Mouse (Mus musculus): Measurements from ENCODE around the gene Adcy1. TPM values are rescaled to one million over a fixed set of nuclear protein-coding genes. Genes with fewer than 3 reads are reported as not detected.

Gene Adcy1
- polyA plus RNA-seq, 1 experiment from 2014 or later: 0.40 TPM

GRCm38 (mm10) chr11:7073556-7073955 is 10.3 kb downstream of the Adcy1 start:
- no peaks in the 10 kb centered on the region for H3K27me3 ChIP-seq (replicated peaks; ENCODE audit: control insufficient read depth, insufficient read depth, low read length)
- no peaks in the 10 kb centered on the region for H3K4me1 ChIP-seq (replicated peaks; ENCODE audit: control insufficient read depth, insufficient read depth, low read length)
- WGBS: 86% methylated on average over 3 of the region's 3 CpGs
- no peaks in the 10 kb centered on the region for H3K36me3 ChIP-seq (ENCODE audit: control insufficient read depth, insufficient read depth)
- no peak overlapping the region for H3K4me3 ChIP-seq (ENCODE audit: low read depth, low read length)
- no peak for TF ChIP-seq CTCF (IDR thresholded peaks at IDR 0.05; ENCODE audit: low read depth)
- no peak for ATAC-seq
- no peak overlapping the region for H3K27ac ChIP-seq (ENCODE audit: low read depth, low read length)
- no peaks in the 10 kb centered on the region for H3K9me3 ChIP-seq (ENCODE audit: control insufficient read depth)
- H3K4me2 ChIP-seq (replicated peaks; ENCODE audit: low read depth): no peak overlapping the region
- no peak overlapping the region for H3K9ac ChIP-seq (ENCODE audit: low read depth, low read length)

- Histone ChIP-seq H3K36me3 (ENCODE audit: control insufficient read depth, insufficient read depth) (no peaks in the 10 kb centered on the region), H3K4me2 (replicated peaks; ENCODE audit: low read depth) (no peak overlapping the region), H3K4me3 (ENCODE audit: low read depth, low read length) (no peak overlapping the region), H3K27ac (ENCODE audit: low read depth, low read length) (no peak overlapping the region), H3K9ac (ENCODE audit: low read depth, low read length) (no peak overlapping the region), H3K9me3 (ENCODE audit: control insufficient read depth) (no peaks in the 10 kb centered on the region), H3K4me1 (replicated peaks; ENCODE audit: control insufficient read depth, insufficient read depth, low read length) (no peaks in the 10 kb centered on the region), H3K27me3 (replicated peaks; ENCODE audit: control insufficient read depth, insufficient read depth, low read length) (no peaks in the 10 kb centered on the region)
- WGBS: 78% methylated on average over 3 of the region's 3 CpGs
- ATAC-seq: no peak
- no peak for TF ChIP-seq CTCF (IDR thresholded peaks at IDR 0.05; ENCODE audit: low read depth)
These were observed 13.2 kb downstream of the Adcy1 start for GRCm38 (mm10) chr11:7076510-7076909.

- ATAC-seq: no peak
- Histone ChIP-seq H3K9ac (ENCODE audit: low read depth, low read length) (no peak overlapping the region), H3K36me3 (ENCODE audit: control insufficient read depth, insufficient read depth) (no peaks in the 10 kb centered on the region), H3K27ac (ENCODE audit: low read depth, low read length) (no peak overlapping the region), H3K4me1 (replicated peaks; ENCODE audit: control insufficient read depth, insufficient read depth, low read length) (no peaks in the 10 kb centered on the region), H3K9me3 (ENCODE audit: control insufficient read depth) (no peaks in the 10 kb centered on the region), H3K4me3 (ENCODE audit: low read depth, low read length) (no peak overlapping the region), H3K4me2 (replicated peaks; ENCODE audit: low read depth) (no peak overlapping the region), H3K27me3 (replicated peaks; ENCODE audit: control insufficient read depth, insufficient read depth, low read length) (no peaks in the 10 kb centered on the region)
- no peak for TF ChIP-seq CTCF (IDR thresholded peaks at IDR 0.05; ENCODE audit: low read depth)
- WGBS: 96% methylated on average over 1 of the region's 1 CpGs
These were observed 18.6 kb downstream of the Adcy1 start for GRCm38 (mm10) chr11:7081893-7082292.

- ATAC-seq: no peak
- no peak overlapping the region for H3K27ac ChIP-seq (ENCODE audit: low read depth, low read length)
- no peak overlapping the region for H3K4me2 ChIP-seq (replicated peaks; ENCODE audit: low read depth)
- H3K9me3 ChIP-seq (ENCODE audit: control insufficient read depth): no peaks in the 10 kb centered on the region
- no peak overlapping the region for H3K9ac ChIP-seq (ENCODE audit: low read depth, low read length)
- H3K4me3 ChIP-seq (ENCODE audit: low read depth, low read length): no peak overlapping the region
- H3K4me1 ChIP-seq (replicated peaks; ENCODE audit: control insufficient read depth, insufficient read depth, low read length): no peaks in the 10 kb centered on the region
- no peak for TF ChIP-seq CTCF (IDR thresholded peaks at IDR 0.05; ENCODE audit: low read depth)
- 93% methylated on average over 1 of the region's 1 CpGs for WGBS
- no peaks in the 10 kb centered on the region for H3K36me3 ChIP-seq (ENCODE audit: control insufficient read depth, insufficient read depth)
- H3K27me3 ChIP-seq (replicated peaks; ENCODE audit: control insufficient read depth, insufficient read depth, low read length): no peaks in the 10 kb centered on the region
These were observed 20.6 kb downstream of the Adcy1 start for GRCm38 (mm10) chr11:7083911-7084310.

- ATAC-seq: no peak
- Histone ChIP-seq H3K4me2 (replicated peaks; ENCODE audit: low read depth) (no peak overlapping the region), H3K36me3 (ENCODE audit: control insufficient read depth, insufficient read depth) (no peaks in the 10 kb centered on the region), H3K4me1 (replicated peaks; ENCODE audit: control insufficient read depth, insufficient read depth, low read length) (no peaks in the 10 kb centered on the region), H3K27me3 (replicated peaks; ENCODE audit: control insufficient read depth, insufficient read depth, low read length) (no peaks in the 10 kb centered on the region), H3K4me3 (ENCODE audit: low read depth, low read length) (no peak overlapping the region), H3K9me3 (ENCODE audit: control insufficient read depth) (no peaks in the 10 kb centered on the region), H3K27ac (ENCODE audit: low read depth, low read length) (no peak overlapping the region), H3K9ac (ENCODE audit: low read depth, low read length) (no peak overlapping the region)
- TF ChIP-seq CTCF (IDR thresholded peaks at IDR 0.05; ENCODE audit: low read depth): no peak
- 79% methylated on average over 5 of the region's 5 CpGs for WGBS
These were observed 21.9 kb downstream of the Adcy1 start for GRCm38 (mm10) chr11:7085184-7085583.

- no peak for TF ChIP-seq CTCF (IDR thresholded peaks at IDR 0.05; ENCODE audit: low read depth)
- H3K4me3 ChIP-seq (ENCODE audit: low read depth, low read length): no peak overlapping the region
- H3K27ac ChIP-seq (ENCODE audit: low read depth, low read length): no peak overlapping the region
- H3K27me3 ChIP-seq (replicated peaks; ENCODE audit: control insufficient read depth, insufficient read depth, low read length): no peaks in the 10 kb centered on the region
- H3K9ac ChIP-seq (ENCODE audit: low read depth, low read length): no peak overlapping the region
- H3K36me3 ChIP-seq (ENCODE audit: control insufficient read depth, insufficient read depth): no peaks in the 10 kb centered on the region
- no peak overlapping the region for H3K4me2 ChIP-seq (replicated peaks; ENCODE audit: low read depth)
- WGBS: 89% methylated on average over 5 of the region's 5 CpGs
- no peaks in the 10 kb centered on the region for H3K9me3 ChIP-seq (ENCODE audit: control insufficient read depth)
- ATAC-seq: no peak
- no peaks in the 10 kb centered on the region for H3K4me1 ChIP-seq (replicated peaks; ENCODE audit: control insufficient read depth, insufficient read depth, low read length)
These were observed 27.8 kb downstream of the Adcy1 start for GRCm38 (mm10) chr11:7091120-7091519.

GRCm38 (mm10) chr11:7094844-7095243 is 31.6 kb downstream of the Adcy1 start:
- H3K36me3 ChIP-seq (ENCODE audit: control insufficient read depth, insufficient read depth): no peaks in the 10 kb centered on the region
- H3K27me3 ChIP-seq (replicated peaks; ENCODE audit: control insufficient read depth, insufficient read depth, low read length): no peaks in the 10 kb centered on the region
- ATAC-seq: no peak
- no peak overlapping the region for H3K4me3 ChIP-seq (ENCODE audit: low read depth, low read length)
- no peaks in the 10 kb centered on the region for H3K9me3 ChIP-seq (ENCODE audit: control insufficient read depth)
- no peaks in the 10 kb centered on the region for H3K4me1 ChIP-seq (replicated peaks; ENCODE audit: control insufficient read depth, insufficient read depth, low read length)
- H3K4me2 ChIP-seq (replicated peaks; ENCODE audit: low read depth): no peak overlapping the region
- 91% methylated on average over 6 of the region's 6 CpGs for WGBS
- no peak overlapping the region for H3K27ac ChIP-seq (ENCODE audit: low read depth, low read length)
- no peak for TF ChIP-seq CTCF (IDR thresholded peaks at IDR 0.05; ENCODE audit: low read depth)
- no peak overlapping the region for H3K9ac ChIP-seq (ENCODE audit: low read depth, low read length)
